Mouse (Mus musculus): ENCODE results near the gene Cgnl1.

The Cgnl1 gene

DNA sequence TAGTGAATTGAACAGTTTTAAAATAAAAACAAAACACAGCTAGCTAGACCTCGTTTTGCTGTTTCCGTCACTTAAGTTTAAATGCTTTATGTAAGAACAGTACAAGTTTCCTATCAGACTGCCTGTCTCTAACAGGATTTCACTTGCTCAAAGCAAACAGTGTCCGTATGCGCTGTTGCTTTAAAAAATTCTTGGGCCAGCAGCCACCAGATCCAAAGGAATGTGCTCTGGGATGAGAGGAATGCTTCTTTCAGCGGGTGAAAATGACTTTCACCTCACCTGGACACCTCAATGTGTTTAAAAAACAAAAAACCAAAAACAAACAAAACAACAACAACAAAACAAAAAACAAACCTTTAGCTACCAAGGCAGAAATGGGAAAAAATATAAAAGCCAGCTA lies 54.4 kb downstream of the Cgnl1 start:
- no peak for DNase-seq (ENCODE audit: low spot score)

DNA sequence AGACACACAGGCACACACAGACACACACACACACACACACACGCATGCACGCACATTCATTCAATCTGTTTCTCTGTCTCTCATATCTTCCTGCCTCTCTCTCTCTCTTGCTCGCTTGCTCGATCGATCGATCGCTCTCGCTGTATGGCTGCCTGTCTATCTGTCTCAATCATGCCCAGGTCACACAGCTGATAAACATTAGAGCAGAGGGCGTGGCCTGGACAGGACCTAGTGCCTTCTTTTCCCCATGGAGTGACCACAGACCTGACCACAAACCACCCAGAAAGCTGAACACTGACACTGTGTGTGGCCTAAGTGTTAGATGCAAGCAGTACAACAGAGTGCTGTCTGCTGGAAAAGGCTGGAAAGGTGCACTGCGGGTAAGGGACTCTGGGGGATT lies 60.6 kb downstream of the Cgnl1 start:
- DNase-seq (ENCODE audit: low spot score), result no peak

DNA sequence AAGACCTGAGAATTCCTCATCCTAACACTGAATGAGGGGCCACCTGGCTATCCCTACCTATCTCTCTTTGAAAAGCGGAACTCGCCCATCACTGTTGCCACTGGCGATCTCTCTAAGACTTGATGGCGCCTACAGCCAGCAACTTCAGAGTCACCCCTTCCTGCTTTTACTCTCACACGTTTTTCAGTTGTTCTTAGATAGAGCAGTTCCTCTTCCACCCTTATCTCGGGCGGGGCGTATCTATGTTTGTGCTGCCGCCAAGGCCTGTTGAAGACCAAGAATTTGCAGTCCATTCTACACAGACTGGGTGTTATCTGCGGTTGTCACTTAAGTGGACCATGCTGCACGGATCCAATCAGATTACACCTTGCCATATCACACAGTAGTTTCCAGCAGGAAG lies 62.2 kb downstream of the Cgnl1 start:
- DNase-seq (ENCODE audit: low spot score), result no peak

- no peak for DNase-seq (ENCODE audit: low spot score)
Observed at GRCm38 (mm10) chr9:71707989-71708388, 63.4 kb downstream of the Cgnl1 start.

GRCm38 (mm10) chr9:71704332-71705014 lies 66.9 kb downstream of the Cgnl1 start:
- DNase-seq (ENCODE audit: low spot score), result no peak

- DNase-seq (ENCODE audit: low spot score), result no peak
Observed at GRCm38 (mm10) chr9:71699087-71699486, 72.3 kb downstream of the Cgnl1 start.

GRCm38 (mm10) chr9:71698116-71698515 lies 73.3 kb downstream of the Cgnl1 start:
- DNase-seq (ENCODE audit: low spot score), result no peak

- no peak for DNase-seq (ENCODE audit: low spot score)
Observed at GRCm38 (mm10) chr9:71697189-71697588, 74.2 kb downstream of the Cgnl1 start.

- DNase-seq (ENCODE audit: low spot score), result no peak
Observed at GRCm38 (mm10) chr9:71696762-71697161, 74.6 kb downstream of the Cgnl1 start.

- DNase-seq (ENCODE audit: low spot score), result no peak
Observed at GRCm38 (mm10) chr9:71695133-71695532, 76.3 kb downstream of the Cgnl1 start.

GRCm38 (mm10) chr9:71694223-71694622 lies 77.2 kb downstream of the Cgnl1 start:
- DNase-seq (ENCODE audit: low spot score), result no peak

- no peak for DNase-seq (ENCODE audit: low spot score)
Observed at GRCm38 (mm10) chr9:71693771-71694170, 77.6 kb downstream of the Cgnl1 start.

GRCm38 (mm10) chr9:71692165-71692564 lies 79.2 kb downstream of the Cgnl1 start:
- DNase-seq (ENCODE audit: low spot score), result no peak

- no peak for DNase-seq (ENCODE audit: low spot score)
Observed at GRCm38 (mm10) chr9:71689369-71690073, 81.9 kb downstream of the Cgnl1 start.

- no peak for DNase-seq (ENCODE audit: low spot score)
Observed at GRCm38 (mm10) chr9:71686463-71686862, 84.9 kb downstream of the Cgnl1 start.

GRCm38 (mm10) chr9:71684772-71685171 lies 86.6 kb downstream of the Cgnl1 start:
- DNase-seq (ENCODE audit: low spot score), result no peak

DNA sequence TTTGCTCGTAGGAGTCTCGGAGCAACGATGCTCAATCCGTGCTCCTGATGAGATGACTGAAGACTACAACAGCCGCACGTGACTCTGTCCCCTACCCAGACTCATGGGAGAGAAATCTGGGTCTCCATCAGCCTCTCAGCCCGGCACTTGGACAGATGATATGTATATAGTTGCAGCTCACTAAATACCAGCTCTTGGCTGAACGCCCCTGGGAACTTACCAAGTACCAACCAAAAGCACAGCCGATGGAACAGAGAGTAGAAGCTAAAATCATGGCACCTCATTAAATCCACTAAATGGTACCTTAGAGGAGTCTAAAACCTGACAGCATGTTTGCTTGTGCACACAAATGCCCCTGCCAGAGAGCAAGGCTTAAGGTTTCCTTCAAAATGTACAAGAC lies 91.0 kb downstream of the Cgnl1 start:
- no peak for DNase-seq (ENCODE audit: low spot score)

GRCm38 (mm10) chr9:71679103-71679815 lies 92.1 kb downstream of the Cgnl1 start:
- DNase-seq (ENCODE audit: low spot score), result no peak

GRCm38 (mm10) chr9:71676988-71677688 lies 94.3 kb downstream of the Cgnl1 start:
- DNase-seq (ENCODE audit: low spot score), result no peak

DNA sequence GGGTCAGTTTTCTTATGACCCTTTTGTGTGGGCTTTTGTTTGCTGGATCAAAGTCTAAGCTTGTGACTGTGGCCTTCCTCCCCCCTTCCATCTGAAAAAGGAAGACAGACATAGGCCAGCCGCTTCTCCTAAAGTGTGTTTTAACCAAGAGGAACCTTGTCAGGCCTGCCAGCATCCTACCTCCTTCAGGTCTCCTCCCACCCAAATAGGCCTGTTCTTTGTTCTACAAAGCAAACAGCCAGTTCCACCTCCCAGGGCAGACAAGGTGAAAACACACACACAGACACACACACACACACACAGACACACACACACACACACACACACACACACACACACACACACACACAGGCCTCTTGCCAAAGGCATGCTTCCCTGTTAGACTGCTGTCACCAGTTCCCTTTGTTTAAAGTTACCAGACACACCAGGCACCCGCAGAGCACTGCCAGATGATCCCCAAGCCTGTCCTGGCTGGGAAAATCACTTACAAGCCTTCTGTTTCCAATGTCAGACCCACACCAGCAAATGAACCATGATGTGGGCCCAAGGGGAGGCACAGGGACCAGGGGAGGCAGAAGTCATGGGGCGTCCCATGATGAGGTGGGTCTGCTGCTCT lies 95.5 kb downstream of the Cgnl1 start:
- no peak for DNase-seq (ENCODE audit: low spot score)

- no peak for DNase-seq (ENCODE audit: low spot score)
Observed at GRCm38 (mm10) chr9:71675216-71675615, 96.2 kb downstream of the Cgnl1 start.

DNA sequence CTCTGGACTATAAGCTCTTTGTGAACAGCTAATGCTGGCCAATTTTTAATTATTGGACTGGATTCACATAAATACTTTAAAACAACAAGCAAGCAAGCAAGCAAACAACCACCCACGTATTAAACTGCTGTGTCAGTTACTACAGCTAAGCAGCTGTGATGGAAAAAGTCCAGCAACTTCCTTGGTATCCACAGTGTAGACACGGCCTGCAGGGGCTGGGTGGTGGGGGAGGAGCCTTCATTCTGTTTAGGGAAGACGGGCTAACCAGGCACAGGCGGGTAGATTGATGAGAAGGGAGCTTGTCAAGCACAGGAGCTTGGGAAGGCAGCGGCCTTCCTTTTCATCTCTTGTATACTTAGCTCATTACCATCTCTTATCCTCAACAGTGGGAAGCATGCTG lies 96.9 kb downstream of the Cgnl1 start:
- no peak for DNase-seq (ENCODE audit: low spot score)

Measured in ovary, postnatal 14 days (tissue).